Mouse (Mus musculus) cerebellum, postnatal 36 days (tissue): ENCODE data around the gene Cdh3.
A peak's percentile ranks its signal among the peaks of the same experiment; 100 is the strongest.
"Not testable (repeated sequence)": the region's sequence is repeated elsewhere in the genome, so short reads cannot be mapped to it uniquely, and the experiment has no call there.

Experiments
- DNase-seq, 2 experiments: peaks; one replicate each; pipeline ENCODE4 v3.0.0; 2021 to 2022; ENCODE audit warnings: mixed read lengths in 2 of 2

Cdh3 gene

DNA sequence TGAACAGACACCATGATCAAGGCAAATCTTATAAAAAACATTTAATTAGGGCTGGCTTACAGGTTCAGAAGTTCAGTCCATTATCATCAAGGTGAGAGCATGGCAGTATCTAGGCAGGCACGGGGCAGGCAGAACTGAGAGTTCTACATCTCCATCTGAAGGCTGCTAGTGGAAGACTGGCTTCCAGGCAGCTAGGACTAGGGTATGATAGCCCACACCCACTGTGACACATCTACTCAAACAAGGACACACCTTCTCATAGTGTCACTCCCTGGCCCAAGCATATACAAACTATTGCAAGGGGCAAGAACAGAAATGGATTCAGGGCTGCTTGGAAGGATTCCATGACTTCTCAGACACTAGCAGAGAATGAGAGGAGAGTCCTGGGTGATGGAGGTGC is 61.5 kb downstream of the Cdh3 start:
- not testable (repeated sequence) for DNase-seq

DNA sequence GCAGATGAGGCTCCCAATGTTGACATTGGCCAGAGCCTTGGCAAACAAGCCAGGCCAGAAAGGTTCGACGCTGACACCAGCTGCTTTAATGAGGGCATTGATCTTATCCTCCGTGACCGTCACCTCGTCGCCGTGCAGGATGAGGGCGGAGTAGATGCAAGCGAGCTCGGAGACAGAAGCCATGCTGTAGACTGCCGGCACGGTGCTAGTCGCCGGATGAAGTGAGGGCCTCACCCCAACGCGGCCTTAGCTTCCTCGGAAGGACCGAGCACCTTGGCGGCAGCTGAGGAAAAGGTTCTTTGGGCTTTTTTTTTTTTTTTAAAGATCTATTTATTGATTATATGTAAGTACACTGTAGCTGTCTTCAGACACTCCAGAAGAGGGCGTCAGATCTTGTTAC is 62.5 kb downstream of the Cdh3 start, which contains the start of gene Gm10073:
TSS of gene Gm10073 (minus strand) at position 294 of the 400 bp plus-strand sequence.
- DNase-seq = not testable (repeated sequence)

DNA sequence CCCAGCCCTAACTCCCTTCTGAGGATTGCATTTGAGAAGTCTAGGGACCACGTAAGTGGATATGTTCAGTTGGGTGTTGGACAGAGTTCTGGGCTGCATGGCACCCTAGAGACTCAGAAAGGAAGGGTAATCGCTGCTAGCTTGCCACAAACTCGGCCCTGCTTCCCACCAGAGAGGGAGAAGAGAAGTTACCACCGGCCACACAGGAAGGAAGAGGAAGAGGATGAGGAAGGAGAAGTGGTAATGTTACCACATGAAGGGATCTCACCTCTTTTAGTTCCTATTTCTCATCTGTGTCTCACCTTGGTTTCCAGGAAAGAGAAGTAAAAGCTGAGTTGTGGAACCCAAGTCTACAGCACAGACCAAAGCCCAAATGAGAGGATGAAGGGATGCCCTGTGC is 63.6 kb downstream of the Cdh3 start:
- DNase-seq = no peak

DNA sequence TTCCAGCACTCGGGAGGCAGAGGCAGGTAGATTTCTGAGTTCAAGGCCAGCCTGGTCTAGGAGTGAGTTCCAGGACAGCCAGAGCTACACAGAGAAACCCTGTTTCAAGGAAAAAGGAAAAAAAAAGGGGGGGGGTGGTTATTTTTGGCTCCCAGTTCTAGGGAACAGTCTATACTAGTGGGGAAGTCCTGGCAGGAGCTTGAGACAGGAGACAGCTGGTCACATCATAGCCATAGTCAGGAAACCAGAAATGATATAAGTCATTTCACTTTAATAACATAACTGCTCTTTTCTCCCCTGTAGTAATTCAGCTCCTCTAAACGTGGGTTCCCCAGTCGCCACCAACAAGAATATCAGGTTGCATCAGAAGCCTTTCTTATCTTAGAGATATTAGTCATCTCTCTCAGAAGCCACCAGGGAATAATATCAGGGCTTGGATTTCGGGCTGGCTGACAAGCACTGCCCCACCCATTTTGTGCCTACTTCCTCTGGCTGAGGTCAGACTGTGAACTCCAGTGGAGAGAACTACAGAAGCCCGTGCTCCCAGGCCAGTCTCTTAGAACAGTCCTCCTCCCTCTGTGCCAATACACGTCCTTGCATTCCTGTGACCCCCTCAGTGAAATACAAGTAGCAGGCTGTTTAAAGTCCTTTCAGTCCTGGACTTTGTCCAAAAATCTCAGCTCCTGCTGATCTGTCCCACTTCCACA is 66.3 kb downstream of the Cdh3 start:
- DNase-seq = no peak

DNA sequence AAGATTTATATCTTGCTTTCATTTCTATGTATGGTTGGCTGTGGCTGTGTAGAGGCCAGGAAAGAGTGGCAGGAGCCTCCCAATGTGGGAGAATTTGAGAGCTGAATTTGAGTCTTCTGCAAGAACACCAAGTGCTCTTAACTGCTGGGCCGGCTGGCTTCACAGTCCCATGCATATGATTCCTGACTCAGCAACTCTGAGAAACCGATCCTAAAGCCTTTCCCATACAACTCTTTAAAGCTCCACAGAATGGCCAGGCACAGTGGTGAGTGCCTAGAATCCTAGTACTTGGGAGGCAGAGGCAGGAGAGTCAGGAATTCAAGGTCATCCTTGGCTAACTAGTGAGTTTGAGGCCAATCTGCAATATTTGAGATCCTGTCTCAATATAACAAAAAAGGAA is 68.8 kb downstream of the Cdh3 start:
- DNase-seq = no peak

DNA sequence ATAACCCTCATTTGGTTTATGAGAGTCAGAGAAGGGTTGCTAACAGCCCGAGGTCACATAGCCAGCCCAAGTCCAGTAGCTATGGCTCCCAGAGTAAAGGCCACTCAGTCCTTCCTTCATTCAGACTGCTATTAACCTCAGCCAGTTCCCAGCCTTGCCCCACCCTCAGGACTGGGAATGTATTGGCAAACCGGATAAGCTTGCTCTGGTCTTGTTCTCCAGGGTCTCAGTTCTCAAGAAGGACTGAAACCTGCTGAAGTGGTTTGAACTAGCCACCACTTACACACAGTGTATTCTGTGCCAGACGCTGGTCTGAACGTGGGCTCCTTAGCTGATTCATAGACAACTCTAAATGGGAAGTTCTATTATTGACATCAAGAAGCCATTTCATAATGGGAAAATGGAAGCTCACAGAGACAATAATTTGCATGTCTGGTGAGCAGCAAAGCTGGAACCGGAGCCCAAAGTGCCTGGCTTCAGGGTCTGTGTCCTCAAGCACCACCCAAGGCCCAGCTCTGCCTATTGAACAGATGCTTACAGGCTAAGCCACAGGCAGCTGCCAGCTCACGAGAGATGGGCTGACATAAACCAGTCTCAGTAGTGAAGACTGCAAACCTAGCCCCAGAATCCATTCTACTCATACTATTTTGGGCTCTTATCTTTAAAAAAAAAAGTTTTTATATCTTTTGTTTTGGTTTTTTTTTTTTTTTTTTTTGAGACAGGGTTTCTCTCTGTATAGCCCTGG is 70.8 kb downstream of the Cdh3 start:
- no peak for DNase-seq

DNA sequence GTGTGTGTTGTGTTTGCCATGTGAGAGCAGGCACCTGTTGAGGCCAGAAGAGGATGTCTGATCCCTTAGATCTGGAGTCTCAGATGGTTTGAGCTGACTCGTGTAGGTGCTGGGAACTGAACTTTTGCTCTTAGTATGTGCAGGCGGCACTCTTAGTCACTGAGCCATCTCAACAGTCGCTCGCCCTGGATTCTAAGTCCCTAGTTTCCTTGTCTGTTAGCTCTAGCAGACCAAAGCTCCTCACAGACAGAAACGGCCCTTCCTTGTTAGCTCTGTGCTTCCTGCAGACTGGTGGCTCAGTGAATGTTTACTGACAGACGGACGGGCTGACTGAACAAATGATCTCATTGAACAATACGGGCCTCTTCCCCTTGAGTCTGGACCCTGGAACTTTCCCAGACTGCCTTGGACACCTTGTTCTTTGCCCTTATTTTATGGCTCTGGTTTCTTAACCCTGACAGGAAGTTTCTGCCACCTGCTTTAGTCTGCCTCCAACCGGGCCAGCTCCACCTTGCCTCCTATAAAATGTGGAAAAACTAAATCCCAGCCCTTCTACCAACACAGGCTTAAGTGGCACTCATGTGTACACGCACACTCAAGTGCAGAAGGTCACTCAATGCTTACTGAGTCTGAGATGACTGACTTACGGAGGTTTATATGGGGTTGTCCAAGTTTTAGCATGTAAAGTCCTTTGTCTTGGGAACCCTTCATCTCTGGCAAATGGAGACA is 74.4 kb downstream of the Cdh3 start:
- DNase-seq = no peak

DNA sequence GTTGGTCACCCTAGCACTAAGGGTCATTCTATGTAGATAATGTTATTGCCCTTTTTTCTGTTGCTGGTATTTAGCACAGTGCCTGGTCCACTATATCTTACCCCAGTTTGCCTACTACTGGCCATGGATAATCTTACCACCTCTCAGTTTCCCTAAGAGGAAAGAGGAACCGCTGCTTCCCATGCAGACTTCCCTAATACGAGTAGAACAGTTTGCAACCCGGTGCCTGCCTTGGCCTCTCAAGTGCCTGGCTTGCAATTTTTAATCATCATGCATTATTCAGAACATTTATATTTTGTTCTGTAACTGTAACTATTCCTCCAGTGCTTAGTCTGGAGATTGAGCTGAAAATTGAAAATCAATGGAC is 75.0 kb downstream of the Cdh3 start:
- DNase-seq = no peak

DNA sequence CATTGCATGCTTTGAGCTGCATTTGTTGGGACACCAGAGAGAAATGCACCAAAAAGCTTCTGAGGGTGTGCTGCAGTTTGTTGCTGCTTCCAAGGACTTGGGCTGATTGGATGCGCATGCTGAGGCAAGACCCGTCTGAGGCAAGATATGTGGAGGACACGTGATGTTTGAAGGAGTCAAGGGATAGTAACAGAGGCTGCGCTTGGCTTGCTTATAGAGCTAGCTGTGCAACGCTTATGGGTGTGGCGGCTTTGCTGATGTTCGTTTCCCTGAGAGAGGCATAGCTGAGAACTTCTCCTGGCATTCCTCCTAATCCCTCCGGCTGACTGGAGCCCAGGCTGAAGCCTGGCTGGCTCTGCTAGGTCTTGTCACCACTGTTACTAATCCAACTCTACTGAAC is 76.2 kb downstream of the Cdh3 start:
- no peak for DNase-seq

DNA sequence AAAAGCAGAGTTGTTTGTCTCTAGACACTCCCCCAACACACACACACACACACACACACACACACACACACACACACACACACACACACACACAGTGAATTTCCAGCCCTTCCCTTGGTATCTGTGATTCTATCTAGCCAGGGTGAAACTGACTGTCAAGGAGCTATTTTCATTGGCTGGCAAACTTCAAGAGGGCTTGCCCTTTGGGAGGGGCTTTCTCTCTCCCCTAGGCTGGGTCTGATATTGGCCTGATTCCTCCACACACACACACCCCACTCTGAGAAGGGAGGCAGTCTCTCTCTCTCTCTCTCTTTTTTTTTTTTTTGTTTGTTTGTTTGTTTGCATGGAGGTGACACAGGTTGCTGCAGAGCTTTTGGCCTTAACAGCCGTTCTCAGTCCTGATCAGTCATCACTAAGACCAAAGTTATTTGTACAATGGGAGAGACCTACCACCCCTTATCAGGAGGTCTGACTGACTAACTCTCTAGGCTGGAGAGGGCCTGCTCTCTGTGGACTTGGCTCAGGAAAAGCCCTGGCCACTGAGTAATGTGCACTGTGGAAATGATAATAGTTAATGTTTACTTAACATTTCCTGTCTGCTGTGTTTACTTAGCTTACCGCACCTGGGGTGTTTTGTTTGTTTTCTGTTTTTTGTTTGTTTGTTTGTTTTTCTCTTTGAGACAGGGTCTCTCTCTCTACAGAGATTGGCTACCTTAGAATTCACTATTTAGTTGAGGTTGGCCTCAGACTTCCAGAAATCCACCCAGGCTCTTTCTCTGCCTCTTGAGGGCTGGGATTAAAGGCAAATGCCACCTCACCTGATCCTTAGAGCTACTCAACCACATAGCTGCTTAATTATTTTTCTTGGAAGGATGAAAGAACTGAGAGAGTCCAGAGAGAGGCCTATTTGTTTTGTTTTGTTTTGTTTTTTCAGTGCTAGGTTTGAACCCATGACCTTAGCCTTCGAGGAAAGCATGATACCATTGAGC is 78.0 kb downstream of the Cdh3 start:
- no peak for DNase-seq

DNA sequence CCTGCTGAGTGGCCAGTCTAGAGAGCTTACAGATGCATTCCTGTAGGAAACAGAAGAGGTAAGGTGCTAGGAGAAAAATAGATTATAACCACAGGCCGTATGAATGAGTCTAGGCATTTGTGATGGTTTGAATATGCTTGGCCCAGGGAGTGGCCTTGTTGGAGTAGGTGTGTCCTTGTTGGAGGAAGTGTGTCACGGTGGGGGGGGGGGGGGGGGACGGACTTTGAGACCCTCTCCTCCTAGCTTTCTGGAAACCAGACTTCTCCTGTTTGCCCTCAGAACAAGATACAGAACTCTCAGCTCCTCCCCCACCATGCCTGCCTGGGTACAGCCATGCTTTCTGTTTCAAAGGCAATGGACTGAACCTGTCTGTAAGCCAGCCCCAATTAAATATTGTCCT is 81.8 kb downstream of the Cdh3 start:
- no peak for DNase-seq

DNA sequence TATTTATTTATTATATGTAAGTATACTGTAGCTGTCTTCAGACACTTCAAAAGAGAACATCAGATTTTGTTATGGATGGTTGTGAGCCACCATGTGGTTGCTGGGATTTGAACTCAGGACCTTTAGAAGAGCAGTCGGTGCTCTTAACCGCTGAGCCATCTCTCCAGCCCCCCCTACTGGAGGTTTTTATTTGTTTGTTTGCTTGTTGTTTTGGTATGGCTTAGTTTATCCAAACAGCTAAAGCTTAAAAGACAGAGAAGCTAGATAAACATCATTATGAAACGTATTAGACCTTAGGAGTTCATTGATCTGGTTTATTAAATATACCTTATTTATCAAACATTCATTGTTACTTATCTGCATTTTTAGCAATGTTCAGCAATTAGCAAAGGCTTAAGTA is 84.9 kb downstream of the Cdh3 start:
- DNase-seq = not testable (repeated sequence)

DNA sequence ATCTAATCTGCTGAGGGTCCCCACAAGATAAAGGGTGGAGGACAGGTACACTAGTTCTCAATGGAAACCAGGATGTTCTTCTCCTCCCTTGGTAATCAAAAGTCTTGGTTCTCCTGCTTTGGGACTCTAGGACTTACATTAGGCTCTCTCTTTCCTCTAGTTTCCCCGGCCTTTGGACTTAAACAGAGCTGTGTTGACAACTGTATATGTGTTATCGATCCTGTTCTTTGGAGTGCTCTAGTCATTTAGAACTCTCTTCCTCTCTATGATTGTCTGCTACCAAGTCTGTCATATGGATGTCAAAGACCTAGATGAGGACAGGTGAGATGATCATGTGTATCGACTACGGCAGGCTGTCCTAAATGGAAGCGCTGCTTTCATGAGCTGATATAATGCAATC is 86.4 kb downstream of the Cdh3 start:
- DNase-seq = no peak

DNA sequence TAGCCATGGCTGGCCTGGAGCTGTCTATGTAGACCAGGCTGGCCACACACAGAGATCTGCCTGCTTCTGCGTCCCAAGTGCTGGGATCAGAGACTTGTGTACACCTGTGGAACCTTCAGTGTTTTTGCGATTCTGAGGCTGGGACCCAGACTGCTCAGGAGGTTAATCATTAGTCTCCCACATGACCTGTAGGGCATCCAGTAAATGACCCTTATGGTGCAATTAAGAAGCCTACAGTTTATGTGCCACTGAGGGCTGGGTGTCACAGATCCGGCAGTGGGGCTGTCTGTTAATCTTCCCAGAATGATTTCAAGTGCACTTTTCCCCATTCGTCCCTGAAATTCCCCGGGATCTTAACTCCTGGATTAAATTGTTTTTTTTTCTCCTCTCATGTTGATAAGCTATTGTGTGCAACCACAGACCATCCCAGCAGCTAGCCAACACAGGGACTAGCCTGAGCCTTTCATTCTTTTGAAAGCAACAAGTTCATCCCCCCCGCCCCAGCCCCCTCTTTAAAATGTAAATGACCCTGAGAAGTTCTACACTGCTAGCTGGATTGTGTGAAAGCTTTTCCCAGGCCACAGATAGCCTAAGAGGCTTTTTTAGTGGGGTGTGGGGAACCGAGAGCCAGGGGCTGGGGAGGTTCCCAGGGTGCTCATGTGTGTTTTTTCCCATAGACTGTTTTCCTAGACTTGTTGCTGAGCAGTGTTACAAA is 88.7 kb downstream of the Cdh3 start:
- no peak for DNase-seq

DNA sequence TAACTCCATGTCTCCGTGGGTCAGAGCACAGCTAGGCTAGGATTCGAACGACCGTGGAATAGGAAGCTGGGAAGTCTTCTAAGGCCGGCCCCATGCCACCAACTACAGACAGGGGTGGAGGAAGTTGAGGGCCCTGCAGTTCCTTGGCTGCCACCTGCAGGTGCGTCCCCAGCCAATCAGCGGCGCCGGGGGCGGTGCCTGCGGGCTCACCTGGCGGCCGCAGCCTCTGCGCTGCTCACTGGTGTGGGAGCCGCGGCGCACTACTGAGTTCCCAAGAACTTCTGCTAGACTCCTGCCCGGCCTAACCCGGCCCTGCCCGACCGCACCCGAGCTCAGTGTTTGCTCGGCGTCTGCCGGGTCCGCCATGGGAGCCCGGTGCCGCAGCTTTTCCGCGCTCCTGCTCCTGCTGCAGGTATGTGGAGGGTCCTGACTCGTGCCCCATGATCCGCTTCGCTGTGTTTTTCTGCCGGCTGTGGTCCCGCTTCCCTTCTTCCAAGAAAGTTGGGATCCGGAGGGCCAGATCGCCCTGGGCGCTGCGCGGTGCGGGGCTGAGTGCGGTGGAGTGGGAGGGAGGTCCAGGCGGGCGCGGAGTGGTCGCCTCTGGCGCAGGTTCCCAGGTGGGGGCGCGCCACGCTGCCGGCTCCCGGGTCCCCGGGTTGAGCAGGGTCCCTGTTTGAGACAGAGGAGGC is 92.6 kb downstream of the Cdh3 start, which contains the start of gene Cdh1:
TSS of gene Cdh1 (plus strand) at position 221 of the 689 bp plus-strand sequence.
- DNase-seq = peak; percentile 16 to 37

DNA sequence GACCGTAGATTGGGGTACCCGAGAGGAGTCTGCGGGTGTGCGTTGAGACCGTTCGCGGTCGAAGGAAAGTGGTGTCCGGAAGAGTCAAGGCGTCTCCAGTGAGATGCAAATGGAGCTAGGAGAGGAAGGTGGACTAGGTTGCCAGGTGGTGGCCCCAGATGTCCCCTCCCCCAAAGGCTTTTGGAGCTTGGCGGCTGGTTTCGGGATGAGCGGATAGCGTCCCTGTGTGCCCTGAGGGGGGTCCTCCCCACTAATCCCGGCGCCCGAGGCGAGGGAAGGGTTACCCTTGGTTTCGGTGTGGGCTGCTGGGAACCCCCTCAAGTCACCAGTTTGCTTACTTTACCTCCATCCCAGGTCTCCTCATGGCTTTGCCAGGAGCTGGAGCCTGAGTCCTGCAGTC is 93.2 kb downstream of the Cdh3 start:
- DNase-seq = no peak

DNA sequence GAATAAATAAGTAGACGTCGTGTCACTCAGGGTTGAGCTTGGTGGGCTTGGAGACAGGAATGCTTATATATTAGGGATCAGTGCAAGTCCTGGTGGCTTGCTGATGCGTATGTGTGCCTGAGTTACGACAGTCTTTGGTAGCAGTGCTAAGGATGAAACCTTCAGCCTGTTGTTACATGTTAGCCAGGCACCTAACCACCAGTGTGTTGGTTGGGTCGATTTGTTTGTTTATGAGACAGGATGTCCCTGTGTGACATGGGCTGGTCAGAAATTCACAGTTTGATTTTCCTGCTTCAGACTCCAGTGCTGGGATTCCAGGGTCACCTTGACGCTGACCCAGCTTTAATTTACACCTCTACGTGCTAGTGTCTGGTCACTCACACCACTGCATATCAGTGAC is 95.0 kb downstream of the Cdh3 start:
- no peak for DNase-seq

DNA sequence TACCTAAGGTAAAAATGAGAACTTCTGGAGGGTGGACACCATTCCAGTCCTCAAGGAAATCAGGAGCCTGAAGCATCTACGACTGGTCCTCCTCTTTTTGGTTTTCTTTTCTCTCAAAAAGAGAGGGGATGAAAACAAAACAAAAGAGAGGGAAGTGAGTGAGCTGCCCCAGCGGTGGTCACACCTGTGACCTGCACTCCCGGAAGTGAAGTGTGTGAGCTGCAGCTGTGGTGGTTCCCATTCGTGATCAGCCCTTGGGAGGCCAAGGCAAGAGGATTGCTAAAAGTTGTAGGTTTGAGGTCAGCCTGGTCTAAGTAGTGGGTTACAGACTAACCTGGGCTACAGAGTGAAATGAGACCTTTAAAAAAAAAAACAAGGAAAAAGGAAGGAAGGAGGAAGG is 95.4 kb downstream of the Cdh3 start:
- no peak for DNase-seq

DNA sequence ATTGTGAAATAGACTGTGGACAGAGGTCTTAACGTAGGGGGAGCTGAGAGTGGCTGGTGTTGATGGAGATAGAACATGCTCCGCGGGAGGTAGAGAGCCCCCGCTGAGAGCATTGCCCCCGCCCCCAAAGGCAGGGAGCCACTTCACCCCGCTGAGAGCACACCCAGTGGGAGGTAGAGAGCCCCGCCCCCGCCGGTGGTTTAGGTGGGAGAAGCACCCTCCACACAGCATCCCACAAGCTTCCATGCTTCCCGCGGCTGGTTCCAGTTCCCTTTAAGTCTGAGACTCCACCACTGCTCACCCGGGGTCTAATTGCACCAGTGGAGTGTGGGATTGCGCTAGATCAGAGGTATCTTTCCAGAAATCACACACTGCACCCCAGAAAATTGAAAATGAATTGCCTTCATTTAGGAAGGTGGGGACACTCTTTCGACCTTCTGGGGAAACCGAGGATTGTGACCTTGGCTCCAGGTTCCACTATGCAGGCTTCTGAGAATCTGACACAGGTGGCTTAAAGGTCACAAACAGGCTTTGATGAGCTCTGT is 96.0 kb downstream of the Cdh3 start:
- no peak for DNase-seq
